Mouse (Mus musculus) retina, embryonic 14.5 days (tissue): ENCODE data around the gene Arntl.

Source experiments
- DNase-seq: peaks from one replicate; pipeline ENCODE4 v3.0.0-alpha.2; 2015; ENCODE audit warnings: low spot score

The Arntl gene

DNA sequence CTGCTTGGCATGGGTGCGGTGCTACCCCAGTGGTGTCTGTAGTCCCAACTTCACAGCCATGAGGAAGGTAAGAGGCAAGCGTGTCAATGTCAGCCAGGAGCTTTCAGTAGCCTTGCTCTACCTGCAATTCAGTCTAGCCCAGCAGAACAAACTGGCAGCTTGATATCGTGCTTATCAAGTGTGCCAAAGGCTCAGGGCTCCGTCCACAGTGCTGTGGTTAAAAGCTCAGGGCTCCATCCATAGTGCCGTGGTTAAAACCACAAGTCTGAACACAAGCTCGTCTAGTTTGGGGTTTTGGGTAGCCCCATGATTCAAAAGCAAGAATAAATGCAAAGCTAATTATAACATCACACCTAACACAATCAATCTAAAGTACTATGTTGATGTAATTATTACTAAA is 87.3 kb downstream of the Arntl start:
- no peak for DNase-seq

DNA sequence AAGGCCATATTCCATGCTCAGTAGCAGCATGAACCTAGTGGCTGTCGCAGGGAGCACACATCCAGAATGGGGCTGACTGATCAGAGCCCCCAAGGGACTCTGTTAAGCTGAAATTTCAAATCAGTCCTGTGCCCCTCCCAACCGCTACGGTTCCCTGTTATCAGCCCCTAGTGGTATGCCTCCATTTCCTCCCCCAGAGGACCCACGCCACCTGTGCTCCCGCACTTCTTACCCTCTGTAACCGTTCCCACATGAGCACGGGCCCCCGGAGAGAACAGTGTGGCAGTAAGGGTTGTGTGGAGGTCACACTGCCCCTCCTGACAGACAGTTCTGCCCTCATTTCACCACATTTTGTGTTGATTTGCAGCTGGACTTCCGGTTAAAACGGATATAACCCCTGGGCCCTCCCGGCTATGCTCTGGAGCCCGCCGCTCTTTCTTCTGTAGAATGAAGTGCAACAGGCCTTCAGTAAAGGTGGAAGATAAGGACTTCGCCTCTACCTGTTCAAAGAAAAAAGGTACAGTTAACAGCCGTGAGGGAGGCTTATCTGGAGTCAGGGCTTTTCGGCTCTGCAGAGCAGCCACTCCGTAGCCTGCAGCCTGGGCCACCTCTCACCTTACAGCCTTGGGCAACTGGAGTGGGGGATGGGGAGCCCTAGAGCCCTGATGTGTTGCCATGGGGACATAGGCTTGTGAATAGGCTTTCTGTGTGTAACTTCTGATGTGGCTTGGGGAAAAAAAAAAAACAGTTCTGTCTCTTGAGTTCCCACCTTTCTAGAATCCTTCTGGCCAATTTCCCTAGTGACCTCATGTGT is 88.0 kb downstream of the Arntl start:
- DNase-seq = peak; percentile 47

DNA sequence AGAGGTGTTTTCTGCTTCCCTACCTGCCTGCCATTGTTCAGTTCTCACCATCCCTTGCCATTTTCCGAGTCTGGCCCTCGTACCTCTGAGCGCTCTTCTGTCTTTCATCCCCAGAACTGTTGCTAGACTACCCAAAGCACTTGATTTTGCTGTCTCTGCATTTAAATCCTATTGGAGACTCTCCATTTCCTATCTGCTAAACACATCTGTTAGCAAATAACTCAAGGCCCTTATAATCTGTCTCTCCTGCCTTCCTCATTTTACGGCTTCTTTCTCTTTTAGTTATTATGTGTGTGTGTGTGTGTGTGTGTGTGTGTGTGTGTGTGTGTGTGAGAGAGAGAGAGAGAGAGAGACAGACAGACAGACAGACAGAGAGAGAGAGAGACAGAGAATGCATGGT is 90.5 kb downstream of the Arntl start:
- DNase-seq = no peak

DNA sequence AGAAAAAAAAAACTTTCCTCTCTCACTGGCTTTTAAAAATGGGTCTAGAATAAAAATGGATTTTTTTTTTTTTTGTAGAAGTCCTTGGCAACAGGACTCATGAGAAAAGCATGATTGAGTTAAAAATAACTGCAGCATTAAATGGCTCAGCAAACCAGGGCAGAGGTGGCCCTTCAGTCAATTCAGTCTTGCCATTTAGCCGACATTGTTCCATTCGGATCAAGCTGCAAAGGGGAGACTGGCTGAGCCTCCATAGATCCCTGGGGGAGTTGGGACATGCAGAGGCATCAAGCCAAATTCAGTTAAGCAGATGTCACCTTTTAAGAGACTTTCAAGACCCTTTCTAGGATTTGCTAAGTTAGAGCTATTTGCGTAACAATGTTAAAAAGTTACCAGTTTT is 102.9 kb downstream of the Arntl start:
- no peak for DNase-seq

DNA sequence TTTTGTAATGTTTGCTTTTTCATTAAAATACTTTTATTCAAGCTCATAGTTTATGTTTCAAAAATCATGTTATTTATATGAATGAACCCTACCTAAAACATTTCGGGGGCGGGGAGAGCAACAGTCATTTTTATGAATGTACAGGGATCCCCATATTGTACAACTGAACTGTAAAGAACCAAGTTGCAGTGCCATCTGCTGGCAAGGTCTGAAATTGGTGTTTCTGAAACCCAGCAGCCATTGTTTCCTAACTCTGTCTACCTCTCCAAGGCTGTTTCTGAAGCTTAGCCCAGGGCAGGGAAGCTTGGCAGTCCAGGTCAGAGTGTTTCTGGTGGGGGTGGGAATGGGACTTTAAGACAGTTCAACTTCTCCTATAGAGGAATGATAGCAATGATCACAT is 104.5 kb downstream of the Arntl start:
- DNase-seq = peak; percentile 88

DNA sequence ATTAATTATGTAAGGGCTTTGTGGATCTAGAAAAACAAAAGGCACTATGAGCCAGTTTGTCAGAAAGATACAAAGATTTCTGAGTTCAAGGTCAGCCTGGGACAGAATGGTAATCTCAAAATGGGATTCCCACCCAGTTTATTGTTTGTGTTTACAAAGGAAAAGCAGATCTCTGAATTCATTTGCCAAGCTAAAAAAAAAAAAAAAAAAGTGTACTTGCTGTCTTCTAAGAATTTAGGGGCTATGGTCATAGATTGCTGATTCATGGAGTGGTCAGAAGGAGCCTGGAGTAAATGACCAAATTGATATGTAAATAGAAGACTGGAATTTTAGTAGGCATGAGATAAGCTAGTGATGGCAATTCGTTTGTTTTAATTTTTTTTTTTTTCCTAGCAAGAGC is 112.9 kb downstream of the Arntl start:
- DNase-seq = no peak

DNA sequence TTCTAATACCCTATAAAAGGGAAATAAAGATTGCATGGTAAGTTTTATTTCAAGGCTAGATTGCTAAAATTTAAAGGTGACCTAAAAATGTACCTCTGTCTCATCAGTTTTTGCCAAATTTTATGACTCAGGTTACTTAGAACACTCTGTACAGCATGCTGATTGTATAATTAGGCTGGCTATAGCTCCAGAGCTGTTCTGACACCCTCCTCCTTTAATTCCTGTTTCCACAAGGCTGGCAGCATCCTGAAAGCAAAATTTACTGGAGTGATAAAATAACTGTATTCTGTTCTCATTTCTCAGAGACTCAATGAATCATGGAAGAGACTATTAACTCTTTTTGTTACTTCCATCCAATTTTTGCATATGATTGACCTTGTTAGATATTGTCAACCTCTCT is 126.8 kb downstream of the Arntl start:
- DNase-seq = no peak

DNA sequence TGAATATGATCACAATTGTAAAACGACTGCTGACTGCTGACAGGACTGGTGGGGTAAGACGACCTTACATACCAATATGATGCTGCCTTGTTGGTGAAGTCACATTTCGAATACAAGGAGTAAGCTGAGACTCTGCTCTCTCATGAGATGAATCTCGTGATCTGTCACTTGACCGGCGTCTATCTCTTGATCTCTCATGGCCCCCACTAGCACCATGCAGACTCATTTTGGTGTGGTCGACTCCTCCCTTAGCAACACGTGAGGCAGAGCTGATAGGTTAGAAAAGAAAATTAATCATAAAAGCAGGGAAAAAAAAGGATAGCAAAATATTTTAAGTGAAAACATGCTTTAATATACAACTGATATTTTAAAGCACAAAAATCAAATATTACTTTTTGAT is 128.0 kb downstream of the Arntl start:
- no peak for DNase-seq

DNA sequence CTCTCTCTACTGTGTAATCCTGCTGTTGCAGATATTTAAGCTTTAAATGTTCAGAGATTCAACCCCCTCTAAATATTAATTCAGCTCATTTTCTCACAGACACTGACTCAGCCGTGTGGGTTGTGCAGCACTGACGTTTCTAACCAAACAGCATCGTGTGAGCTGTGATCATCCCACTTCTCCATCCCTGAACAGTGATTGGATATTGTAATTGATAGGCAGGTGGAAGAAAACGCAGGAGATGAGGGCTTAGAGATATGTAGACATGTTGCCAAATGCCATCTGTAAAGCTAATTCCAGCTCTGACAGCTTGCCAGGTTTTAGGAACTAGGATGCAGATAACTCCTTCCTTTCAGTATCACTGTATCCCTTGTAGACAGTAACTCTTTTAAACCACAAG is 140.0 kb downstream of the Arntl start:
- no peak for DNase-seq

DNA sequence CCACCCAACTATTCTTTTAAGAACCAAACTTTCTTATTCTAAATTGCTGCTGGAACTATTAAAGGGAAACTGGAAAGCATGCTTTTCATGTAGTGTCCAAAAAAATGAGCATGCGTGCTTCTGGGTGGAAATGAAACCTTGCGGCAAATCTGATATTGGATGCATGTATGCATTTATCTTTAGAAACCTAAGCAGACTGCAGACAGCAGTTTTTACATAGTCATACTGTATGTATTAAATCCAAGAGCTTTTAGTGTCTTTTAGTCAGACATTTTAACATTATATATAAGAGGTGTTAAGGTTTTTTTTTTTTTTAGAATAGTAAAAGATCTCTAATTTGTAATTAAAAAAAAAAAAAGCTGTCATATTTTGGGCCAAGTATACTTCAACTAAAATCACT is 140.4 kb downstream of the Arntl start:
- no peak for DNase-seq

DNA sequence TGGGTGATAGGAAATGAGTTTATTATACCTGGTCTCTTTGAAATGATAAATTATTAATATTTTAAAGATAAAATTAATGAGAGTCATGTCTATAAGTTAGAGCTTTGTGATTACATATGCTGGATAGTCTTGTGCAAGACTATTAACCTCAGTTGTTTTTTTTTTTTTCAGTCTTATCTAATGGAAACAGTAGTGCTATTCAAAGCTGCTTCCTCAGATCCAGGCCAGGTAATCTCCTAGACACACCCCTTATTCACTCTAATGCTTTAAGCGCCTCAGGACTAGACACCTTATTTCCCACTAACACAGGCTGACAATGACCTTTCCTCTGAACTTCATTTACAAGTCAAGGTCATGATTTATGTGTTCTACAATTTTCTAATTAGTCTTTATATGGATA is 141.8 kb downstream of the Arntl start:
- DNase-seq = no peak
